Mouse (Mus musculus) heart, embryonic 14.5 days (tissue): ENCODE results near the gene Zbtb3. TPM values are rescaled to one million over a fixed set of nuclear protein-coding genes. Genes with fewer than 3 reads are reported as not detected.
A peak's percentile ranks its signal among the peaks of the same experiment; 100 is the strongest.

ENCODE experiments used
- ATAC-seq: fragments of 200-750 bp; cut with Nextera tagmentation; 2 replicates; pipeline ENCODE4 v1.8.0; 2017; ENCODE audit warnings: low read depth, moderate TSS enrichment; ENCODE audit not compliant: insufficient number of reproducible peaks, insufficient read depth, low FRiP score
- H3K27ac ChIP-seq, 2 experiments: fragments of 200-500 bp in 1 of 2; fragments of 300-500 bp in 1 of 2; sonication (generic) in 1 of 2; replicated peaks in 1 of 2; 2 replicates each; pipeline ENCODE4 v1.5.1; 2012 to 2014; ENCODE audit warnings: low read depth in 2 of 2, low read length in 2 of 2, control low read depth in 1 of 2, mild to moderate bottlenecking in 1 of 2, mixed read lengths in 1 of 2; ENCODE audit not compliant: control insufficient read depth in 1 of 2, insufficient read depth in 1 of 2
- H3K27me3 ChIP-seq: fragments of 300-500 bp; sonication (generic); 2 replicates; pipeline ENCODE4 v1.6.1; 2014; ENCODE audit warnings: mild to moderate bottlenecking, low read length, control low read depth; ENCODE audit not compliant: control insufficient read depth, insufficient read depth
- H3K36me3 ChIP-seq: fragments of 300-500 bp; sonication (generic); 2 replicates; pipeline ENCODE4 v1.6.1; 2014; ENCODE audit warnings: mild to moderate bottlenecking, control low read depth, low read length, mixed read lengths; ENCODE audit not compliant: control insufficient read depth, insufficient read depth
- H3K4me1 ChIP-seq, 2 experiments: fragments of 200-500 bp in 1 of 2; fragments of 300-500 bp in 1 of 2; sonication (generic) in 1 of 2; 2 replicates each; pipeline ENCODE4 v1.6.1; 2012 to 2014; ENCODE audit warnings: low read length in 2 of 2, control low read depth in 1 of 2, mixed read lengths in 1 of 2; ENCODE audit not compliant: control insufficient read depth in 2 of 2, insufficient read depth in 2 of 2
- H3K4me2 ChIP-seq: fragments of 300-500 bp; sonication (generic); 2 replicates; pipeline ENCODE4 v1.6.1; 2014; ENCODE audit warnings: mild to moderate bottlenecking, low read length
- H3K4me3 ChIP-seq, 2 experiments: fragments of 200-500 bp in 1 of 2; fragments of 300-500 bp in 1 of 2; sonication (generic) in 1 of 2; 2 replicates each; pipeline ENCODE4 v1.5.1; 2012 to 2014; ENCODE audit warnings: low read length in 2 of 2, mild to moderate bottlenecking in 2 of 2, control low read depth in 1 of 2, low read depth in 1 of 2, moderate library complexity in 1 of 2; ENCODE audit not compliant: control insufficient read depth in 1 of 2, insufficient read depth in 1 of 2
- H3K9ac ChIP-seq: fragments of 300-500 bp; sonication (generic); 2 replicates; pipeline ENCODE4 v1.6.1; 2014; ENCODE audit warnings: mild to moderate bottlenecking, low read length
- H3K9me3 ChIP-seq: fragments of 300-500 bp; sonication (generic); 2 replicates; pipeline ENCODE4 v1.6.1; 2016; ENCODE audit warnings: low read length, control low read depth; ENCODE audit not compliant: control insufficient read depth
- WGBS: fragments of 180-500 bp; shearing (Covaris S2); extraction: QIAGEN DNeasy Blood & Tissue Kit; methylation state at CpG from one replicate; pipeline ENCODE4 v1.1.7; 2014; 5-methylcytosine and 5-hydroxymethylcytosine counted together
- polyA plus RNA-seq: library from polyadenylated mRNA; unstranded; fragments of >200 nt; fragmentation: Nextera tagmentation; extraction: Ambion mirVana; gene quantifications from 2 replicates; pipeline ENCODE4 v1.2.1, GENCODE M21; 2014

Gene Zbtb3
- 3.0 and 3.2 TPM in 2 replicates for polyA plus RNA-seq

DNA sequence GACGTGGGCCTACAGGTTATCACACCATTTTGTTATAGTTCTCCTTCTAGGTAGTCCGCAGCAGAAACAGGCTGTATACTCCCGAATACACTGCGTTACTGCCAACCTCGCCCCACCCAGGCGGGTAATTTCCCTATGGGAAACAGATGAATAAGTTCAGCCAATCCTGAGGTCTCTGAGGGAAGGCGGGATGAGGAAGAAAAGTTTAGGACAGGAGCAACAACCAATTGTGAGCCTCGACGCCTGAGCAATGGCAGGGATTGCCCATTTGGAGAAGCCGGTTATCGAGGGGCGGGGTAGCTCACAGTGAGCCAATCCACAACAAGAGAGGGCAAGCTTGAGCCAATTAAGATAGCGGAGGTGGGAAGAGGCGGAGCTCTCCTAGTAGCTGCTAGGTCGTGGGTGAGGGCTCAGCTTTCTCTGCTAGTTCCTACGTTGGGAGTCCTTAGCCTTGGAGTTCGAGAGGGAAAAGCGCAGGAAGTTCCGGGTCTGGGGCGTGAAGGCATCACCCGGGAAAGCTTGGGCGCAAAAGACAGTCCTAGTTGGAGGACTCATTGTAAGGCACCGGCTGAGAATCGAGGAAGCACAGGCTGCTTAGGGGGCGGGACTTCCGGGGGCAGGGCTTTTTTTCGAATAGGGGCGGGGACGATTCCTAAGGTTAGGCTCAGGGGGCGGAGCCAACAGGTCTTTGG, at the start of gene Zbtb3:
Zbtb3 (plus strand) TSS at position 426 of the 692 bp plus-strand sequence.
- under 1% methylated on average over 30 of the region's 30 CpGs for WGBS
- ATAC-seq = peak; percentile 97

GRCm38 (mm10) chr19:8755652-8756051, 46.7 kb upstream of the Zbtb3 start:
- H3K9me3 ChIP-seq = no peaks in the 10 kb centered on the region
- no peak overlapping the region for H3K27ac ChIP-seq
- WGBS = 48% methylated on average over 3 of the region's 3 CpGs
- no peak for ATAC-seq
- H3K36me3 ChIP-seq = peaks cover 50% of the 10 kb centered on the region
- H3K4me3 ChIP-seq = 0 out of 4 replicates have a peak overlapping the region, but pooled peaks of 1 of the 2 experiments have one; percentile 96
- H3K4me2 ChIP-seq = peak overlapping the region; percentile 75; the same call in 1 of the 2 replicates
- no peaks in the 10 kb centered on the region for H3K27me3 ChIP-seq
- H3K9ac ChIP-seq = no peak overlapping the region
- peaks cover 0 to 19% of the 10 kb centered on the region in 2 experiments; a peak in 2 of 4 replicates for H3K4me1 ChIP-seq

More for the DNA sequence above, at the start of gene Zbtb3:
- H3K4me2 ChIP-seq = peak within 1 kb of the TSS; percentile 90
- peak within 1 kb of the TSS; percentile 46 to 97 for H3K4me3 ChIP-seq
- H3K36me3 ChIP-seq = peaks cover 31% of the 10 kb centered on the region
- peak within 1 kb of the TSS; percentile 76 to 96 for H3K27ac ChIP-seq
- H3K4me1 ChIP-seq = peaks cover 8 to 12% of the 10 kb centered on the region in 2 experiments
- H3K9ac ChIP-seq = peak within 1 kb of the TSS; percentile 68
- H3K27me3 ChIP-seq = no peaks in the 10 kb centered on the region
- no peaks in the 10 kb centered on the region for H3K9me3 ChIP-seq

- ATAC-seq = peak; percentile 94
- H3K4me3 ChIP-seq = peak within 1 kb of the TSS; percentile 91 to 96
Observed at GRCm38 (mm10) chr19:8756635-8757387, 45.5 kb upstream of the Zbtb3 start, which contains the start of gene Nxf1. Nxf1 (plus strand) TSS chr19:8757073.

GRCm38 (mm10) chr19:8757471-8757998, 44.8 kb upstream of the Zbtb3 start:
- Histone ChIP-seq H3K4me2 (peak overlapping the region; percentile 90), H3K36me3 (peaks cover 38% of the 10 kb centered on the region), H3K27ac (peak overlapping the region; percentile 87 to 88; a peak in 3 of 4 replicates), H3K9me3 (no peaks in the 10 kb centered on the region), H3K27me3 (no peaks in the 10 kb centered on the region), H3K4me1 (peaks cover 0 to 19% of the 10 kb centered on the region in 2 experiments; a peak in 2 of 4 replicates), H3K4me3 (peak overlapping the region; percentile 91 to 96), H3K9ac (peak overlapping the region; percentile 89)
- no peak for ATAC-seq
- 2% methylated on average over 14 of the region's 14 CpGs for WGBS

More at GRCm38 (mm10) chr19:8756635-8757387, 45.5 kb upstream of the Zbtb3 start, which contains the start of gene Nxf1:
- Histone ChIP-seq H3K27me3 (no peaks in the 10 kb centered on the region), H3K9ac (peak within 1 kb of the TSS; percentile 89), H3K9me3 (no peaks in the 10 kb centered on the region), H3K4me1 (peaks cover 0 to 19% of the 10 kb centered on the region in 2 experiments; a peak in 2 of 4 replicates), H3K4me2 (peak within 1 kb of the TSS; percentile 90), H3K36me3 (peaks cover 40% of the 10 kb centered on the region), H3K27ac (peak within 1 kb of the TSS; percentile 88 to 90)
- WGBS = under 1% methylated on average over 75 of the region's 75 CpGs

GRCm38 (mm10) chr19:8758899-8759298, 43.5 kb upstream of the Zbtb3 start:
- Histone ChIP-seq H3K27ac (no peak overlapping the region), H3K4me1 (peaks cover 0 to 19% of the 10 kb centered on the region in 2 experiments; a peak in 2 of 4 replicates), H3K36me3 (peaks cover 38% of the 10 kb centered on the region), H3K4me2 (no peak overlapping the region), H3K27me3 (no peaks in the 10 kb centered on the region), H3K9me3 (no peaks in the 10 kb centered on the region), H3K9ac (no peak overlapping the region), H3K4me3 (no peak overlapping the region)
- no peak for ATAC-seq
- 65% methylated on average over 2 of the region's 2 CpGs for WGBS

DNA sequence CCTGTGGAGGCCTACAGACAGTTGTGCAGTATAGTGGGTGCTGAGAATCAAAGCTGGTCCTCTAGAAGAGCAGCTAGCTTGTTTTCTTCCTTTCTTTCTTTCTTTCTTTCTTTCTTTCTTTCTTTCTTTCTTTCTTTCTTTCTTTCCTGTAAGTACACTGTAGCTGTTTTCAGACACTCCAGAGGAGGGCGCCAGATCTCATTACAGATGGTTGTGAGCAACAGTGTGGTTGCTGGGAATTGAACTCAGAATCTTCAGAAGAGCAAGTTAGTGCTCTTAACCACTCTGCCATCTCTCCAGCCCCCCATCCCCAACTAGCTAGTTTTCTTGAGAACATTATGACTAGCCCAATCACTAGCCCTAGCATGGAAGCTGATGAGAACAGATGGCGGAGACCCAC, 41.6 kb upstream of the Zbtb3 start:
- no peaks in the 10 kb centered on the region for H3K27me3 ChIP-seq
- no peak overlapping the region for H3K9ac ChIP-seq
- 90% methylated on average over 2 of the region's 2 CpGs for WGBS
- H3K27ac ChIP-seq = no peak overlapping the region
- no peak for ATAC-seq
- no peak overlapping the region for H3K4me3 ChIP-seq
- peaks cover 8% of the 10 kb centered on the region; the same call in 1 of the 2 replicates for H3K9me3 ChIP-seq
- peaks cover 0 to 16% of the 10 kb centered on the region in 2 experiments; a peak in 2 of 4 replicates for H3K4me1 ChIP-seq
- H3K36me3 ChIP-seq = peaks cover 38% of the 10 kb centered on the region
- H3K4me2 ChIP-seq = no peak overlapping the region

GRCm38 (mm10) chr19:8763276-8763675, 39.1 kb upstream of the Zbtb3 start:
- Histone ChIP-seq H3K36me3 (peaks cover 63% of the 10 kb centered on the region), H3K27me3 (no peaks in the 10 kb centered on the region), H3K9me3 (peaks cover 8% of the 10 kb centered on the region; the same call in 1 of the 2 replicates), H3K4me2 (no peak overlapping the region), H3K27ac (no peak overlapping the region), H3K4me3 (no peak overlapping the region), H3K9ac (no peak overlapping the region), H3K4me1 (peaks cover 0 to 5% of the 10 kb centered on the region in 2 experiments; a peak in 2 of 4 replicates)
- 67% methylated on average over 4 of the region's 4 CpGs for WGBS
- no peak for ATAC-seq
